Mouse (Mus musculus): ENCODE data around the gene Siah3.

- TF ChIP-seq CHD2 (IDR thresholded peaks at IDR 0.05; ENCODE audit: low read depth, low read length) (no peak), ZNF384 (IDR thresholded peaks at IDR 0.05; ENCODE audit: low read depth, low read length) (no peak), HCFC1 (IDR thresholded peaks at IDR 0.05; ENCODE audit: borderline replicate concordance, insufficient read depth, low read length) (no peak), ZC3H11A (IDR thresholded peaks at IDR 0.05; ENCODE audit: borderline replicate concordance, low read depth, low read length) (no peak)
These were observed 3.6 kb downstream of the Siah3 start for GRCm38 (mm10) chr14:75459431-75459830.

All from ES-E14 (cell line).